Mouse (Mus musculus) MEL (cell line): Measurements from ENCODE around the gene Macrod1. TPM values are rescaled to one million over a fixed set of nuclear protein-coding genes. Genes with fewer than 3 reads are reported as not detected.

Source experiments
- DNase-seq: peaks from one replicate; pipeline ENCODE4 v3.0.0; 2011; ENCODE audit warnings: low read depth, low spot score
- H3K27ac ChIP-seq: 2 replicates; pipeline ENCODE4 v1.5.1; 2012; ENCODE audit warnings: low read depth, mild to moderate bottlenecking, control low read depth, low read length, moderate library complexity; ENCODE audit not compliant: control insufficient read depth
- H3K27me3 ChIP-seq, 2 experiments: fragments of 150-350 bp in 1 of 2; sonication (generic) in 1 of 2; 2 replicates each; pipeline ENCODE4 v1.6.1; 2012; ENCODE audit warnings: low read length in 2 of 2, mild to moderate bottlenecking in 2 of 2, improper control_type of control experiment in 1 of 2, moderate library complexity in 1 of 2; ENCODE audit not compliant: insufficient read depth in 2 of 2, control insufficient read depth in 1 of 2
- H3K36me3 ChIP-seq, 2 experiments: 2 replicates each; pipeline ENCODE4 v1.6.1; 2012 to 2014; ENCODE audit warnings: low read length in 2 of 2, improper control_type of control experiment in 1 of 2, inconsistent platforms in 1 of 2, mild to moderate bottlenecking in 1 of 2; ENCODE audit not compliant: insufficient read depth in 2 of 2, control insufficient read depth in 1 of 2
- H3K4me1 ChIP-seq, 2 experiments: fragments of 150-350 bp in 1 of 2; sonication (generic) in 1 of 2; 2 replicates each; pipeline ENCODE4 v1.6.1; 2012; ENCODE audit warnings: low read length in 2 of 2, improper control_type of control experiment in 1 of 2, mild to moderate bottlenecking in 1 of 2; ENCODE audit not compliant: insufficient read depth in 2 of 2, control insufficient read depth in 1 of 2
- H3K4me3 ChIP-seq, 2 experiments: fragments of 150-350 bp in 1 of 2; sonication (generic) in 1 of 2; 2 replicates each; pipeline ENCODE4 v1.5.1; 2012; ENCODE audit warnings: low read depth in 2 of 2, low read length in 2 of 2, mild to moderate bottlenecking in 2 of 2, moderate library complexity in 2 of 2, control low read depth in 1 of 2, improper control_type of control experiment in 1 of 2; ENCODE audit not compliant: control insufficient read depth in 1 of 2, insufficient read depth in 1 of 2
- H3K79me2 ChIP-seq: 2 replicates; pipeline ENCODE4 v1.6.1; 2012; ENCODE audit warnings: mild to moderate bottlenecking, low read length, moderate library complexity; ENCODE audit not compliant: control insufficient read depth, poor library complexity, insufficient read depth
- H3K9ac ChIP-seq: 2 replicates; pipeline ENCODE4 v1.6.1; 2012; ENCODE audit warnings: low read depth, mild to moderate bottlenecking, control low read depth, low read length, moderate library complexity; ENCODE audit not compliant: control insufficient read depth, poor library complexity, severe bottlenecking
- H3K9me3 ChIP-seq: fragments of 150-350 bp; sonication (generic); replicated peaks from 2 replicates; pipeline ENCODE4 v1.6.1; 2012; ENCODE audit warnings: mild to moderate bottlenecking, low read length, improper control_type of control experiment, moderate library complexity; ENCODE audit not compliant: insufficient read depth
- CHD2 ChIP-seq: IDR thresholded peaks from 2 replicates; pipeline ENCODE4 v1.6.1; 2011; ENCODE audit warnings: low read length, improper control_type of control experiment
- ETS1 ChIP-seq: IDR thresholded peaks from 2 replicates; pipeline ENCODE4 v1.6.1; 2012; ENCODE audit warnings: low read depth, mild to moderate bottlenecking, inconsistent platforms, low read length, improper control_type of control experiment, moderate library complexity
- GATA1 ChIP-seq: IDR thresholded peaks from 2 replicates; pipeline ENCODE4 v1.6.1; 2011; ENCODE audit warnings: low read depth, low read length, improper control_type of control experiment
- HCFC1 ChIP-seq: IDR thresholded peaks from 2 replicates; pipeline ENCODE4 v1.6.1; 2012; ENCODE audit warnings: low read depth, mild to moderate bottlenecking, inconsistent platforms, low read length, improper control_type of control experiment, moderate library complexity
- KAT2A ChIP-seq: conservative IDR thresholded peaks from 2 replicates; pipeline ENCODE4 v1.6.1; 2012; ENCODE audit warnings: low read depth, low read length, improper control_type of control experiment, inconsistent platforms
- MAX ChIP-seq: IDR thresholded peaks from 2 replicates; pipeline ENCODE4 v1.6.1; 2011; ENCODE audit warnings: low read length, improper control_type of control experiment
- MEF2A ChIP-seq: IDR thresholded peaks from 2 replicates; pipeline ENCODE4 v1.6.1; 2014; ENCODE audit warnings: low read depth, mild to moderate bottlenecking, inconsistent platforms, low read length, improper control_type of control experiment; ENCODE audit not compliant: poor library complexity, insufficient replicate concordance, severe bottlenecking; ENCODE audit errors: extremely low read depth
- MXI1 ChIP-seq: IDR thresholded peaks from 2 replicates; pipeline ENCODE4 v1.6.1; 2011; ENCODE audit warnings: mild to moderate bottlenecking, low read depth, low read length, improper control_type of control experiment
- MYC ChIP-seq: IDR thresholded peaks from 2 replicates; pipeline ENCODE4 v1.6.1; 2011; ENCODE audit warnings: low read depth, mild to moderate bottlenecking, low read length, improper control_type of control experiment, moderate library complexity
- NRF1 ChIP-seq: IDR thresholded peaks from 2 replicates; pipeline ENCODE4 v1.6.1; 2014; ENCODE audit warnings: low read depth, mild to moderate bottlenecking, inconsistent platforms, low read length, improper control_type of control experiment, moderate library complexity; ENCODE audit not compliant: poor library complexity, insufficient read depth, severe bottlenecking
- POLR2AphosphoS2 ChIP-seq: IDR thresholded peaks from 2 replicates; pipeline ENCODE4 v1.6.1; 2011; ENCODE audit warnings: low read length, improper control_type of control experiment
- POLR2AphosphoS5 ChIP-seq: IDR thresholded peaks from 2 replicates; pipeline ENCODE4 v1.6.1; 2012; ENCODE audit warnings: low read depth, borderline replicate concordance, mild to moderate bottlenecking, inconsistent platforms, low read length, moderate library complexity, mixed read lengths
- RCOR1 ChIP-seq: IDR thresholded peaks from 2 replicates; pipeline ENCODE4 v1.6.1; 2012; ENCODE audit warnings: low read depth, mild to moderate bottlenecking, inconsistent platforms, low read length, improper control_type of control experiment
- SIN3A ChIP-seq: IDR thresholded peaks from 2 replicates; pipeline ENCODE4 v1.6.1; 2012; ENCODE audit warnings: low read length, improper control_type of control experiment, inconsistent platforms
- USF1 ChIP-seq: IDR thresholded peaks from 2 replicates; pipeline ENCODE4 v1.6.1; 2014; ENCODE audit warnings: low read depth, mild to moderate bottlenecking, inconsistent platforms, low read length, improper control_type of control experiment, moderate library complexity
- ZC3H11A ChIP-seq: IDR thresholded peaks from 2 replicates; pipeline ENCODE4 v1.6.1; 2012; ENCODE audit warnings: low read depth, mild to moderate bottlenecking, inconsistent platforms, low read length, improper control_type of control experiment
- ZKSCAN1 ChIP-seq: IDR thresholded peaks from 2 replicates; pipeline ENCODE4 v1.6.1; 2012; ENCODE audit warnings: low read depth, mild to moderate bottlenecking, inconsistent platforms, low read length, improper control_type of control experiment, moderate library complexity
- polyA plus RNA-seq, 2 experiments: library from polyadenylated mRNA; stranded (reverse) in 1 of 2; unstranded in 1 of 2; fragments of >175 nt in 1 of 2; fragments of >200 nt in 1 of 2; gene quantifications; 2 replicates each; pipeline versions ENCODE4 v1.2.1 to v1.2.4; 2012; ENCODE audit warnings: low replicate concordance in 2 of 2, low read depth in 1 of 2; ENCODE audit not compliant: insufficient read length in 2 of 2, insufficient read depth in 1 of 2, missing spikeins in 1 of 2
- total RNA-seq: library from RNA; depleted of rRNA; stranded (reverse); fragments of 300-350 nt; gene quantifications from 2 replicates; pipeline ENCODE4 v1.2.3, GENCODE M21; 2012

Macrod1 gene
- total and polyA plus RNA-seq, 3 experiments: 4.5 to 15.7 TPM; not detected in 1

- Histone ChIP-seq H3K79me2 (no peaks in the 10 kb centered on the region), H3K4me1 (no peaks in the 10 kb centered on the region), H3K4me3 (no peak overlapping the region), H3K27me3 (no peaks in the 10 kb centered on the region), H3K36me3 (peaks cover 0 to 22% of the 10 kb centered on the region in 2 experiments; a peak in 2 of 4 replicates), H3K9me3 (no peaks in the 10 kb centered on the region), H3K27ac (no peak overlapping the region), H3K9ac (no peak overlapping the region)
- DNase-seq: no peak
- no peak for TF ChIP-seq POLR2AphosphoS2
- no peak for TF ChIP-seq ETS1
- TF ChIP-seq KAT2A: no peak
- no peak for TF ChIP-seq USF1
- TF ChIP-seq ZKSCAN1: no peak
- TF ChIP-seq NRF1: no peak
- no peak for TF ChIP-seq POLR2AphosphoS5
- no peak for TF ChIP-seq MYC
Measured at GRCm38 (mm10) chr19:7006892-7007593, 49.6 kb upstream of the Macrod1 start.

- no peaks in the 10 kb centered on the region for H3K9me3 ChIP-seq
- H3K27ac ChIP-seq: no peak overlapping the region
- H3K4me1 ChIP-seq: peaks cover 3 to 11% of the 10 kb centered on the region in 2 experiments
- H3K79me2 ChIP-seq: peaks cover 14% of the 10 kb centered on the region
- no peaks in the 10 kb centered on the region for H3K27me3 ChIP-seq
- peaks cover 14 to 15% of the 10 kb centered on the region in 2 experiments for H3K36me3 ChIP-seq
- H3K9ac ChIP-seq: no peak overlapping the region
- no peak for DNase-seq
- no peak overlapping the region for H3K4me3 ChIP-seq
- TF ChIP-seq GATA1: no peak
- no peak for TF ChIP-seq CHD2
- no peak for TF ChIP-seq ZKSCAN1
- no peak for TF ChIP-seq MXI1
- no peak for TF ChIP-seq ZC3H11A
- TF ChIP-seq MAX: no peak
- no peak for TF ChIP-seq RCOR1
- no peak for TF ChIP-seq MEF2A
- no peak for TF ChIP-seq HCFC1
- TF ChIP-seq SIN3A: no peak
Measured at GRCm38 (mm10) chr19:7012426-7012825, 44.2 kb upstream of the Macrod1 start.
